Mouse (Mus musculus): ENCODE data around the gene Ndufv3. TPM values are rescaled to one million over a fixed set of nuclear protein-coding genes. Genes with fewer than 3 reads are reported as not detected.
A peak's percentile ranks its signal among the peaks of the same experiment; 100 is the strongest.

Ndufv3 gene
- polyA plus RNA-seq (2015; fragmentation: Nextera tagmentation; extraction: Ambion mirVana): 435 and 492 TPM in 2 replicates

GRCm38 (mm10) chr17:31519946-31520838 is at the start of gene Ndufv3, which contains the start of gene Wdr4:
TSS of gene Ndufv3 (plus strand) at chr17:31520115.
TSS of gene Wdr4 (minus strand) at chr17:31519980.
- H3K9me3 ChIP-seq (replicated peaks): no peaks in the 10 kb centered on the region
- H3K27me3 ChIP-seq (replicated peaks): no peaks in the 10 kb centered on the region
- peaks cover 37% of the 10 kb centered on the region for H3K4me1 ChIP-seq
- H3K36me3 ChIP-seq: peaks cover 15% of the 10 kb centered on the region
- H3K4me2 ChIP-seq: peak within 1 kb of the TSS; percentile 68
- peak within 1 kb of the TSS; percentile 57 for H3K4me3 ChIP-seq (replicated peaks)
- peak; percentile 98 for ATAC-seq (ENCODE audit: low FRiP score)
- WGBS: under 1% methylated on average over 42 of the region's 45 CpGs
- peak within 1 kb of the TSS; percentile 78 for H3K27ac ChIP-seq (replicated peaks)
- H3K9ac ChIP-seq (replicated peaks): peak within 1 kb of the TSS; percentile 50

- Histone ChIP-seq H3K9me3 (replicated peaks) (no peaks in the 10 kb centered on the region), H3K4me3 (replicated peaks) (no peak overlapping the region), H3K4me1 (peaks cover 13% of the 10 kb centered on the region), H3K9ac (replicated peaks) (no peak overlapping the region), H3K4me2 (no peak overlapping the region), H3K36me3 (peaks cover 54% of the 10 kb centered on the region), H3K27me3 (replicated peaks) (no peaks in the 10 kb centered on the region), H3K27ac (replicated peaks) (no peak overlapping the region)
- peak; percentile 68 for ATAC-seq (ENCODE audit: low FRiP score)
- 40% methylated on average over 5 of the region's 5 CpGs for WGBS
These were observed 49.0 kb upstream of the Ndufv3 start for GRCm38 (mm10) chr17:31470766-31471418.

- peaks cover 13% of the 10 kb centered on the region for H3K4me1 ChIP-seq
- no peaks in the 10 kb centered on the region for H3K27me3 ChIP-seq (replicated peaks)
- 0 out of 2 replicates have a peak overlapping the region, but pooled peaks have one; percentile 18 for H3K27ac ChIP-seq (replicated peaks)
- no peak overlapping the region for H3K4me3 ChIP-seq (replicated peaks)
- H3K36me3 ChIP-seq: peaks cover 29% of the 10 kb centered on the region
- ATAC-seq (ENCODE audit: low FRiP score): no peak
- WGBS: 83% methylated on average over 6 of the region's 6 CpGs
- H3K9ac ChIP-seq (replicated peaks): no peak overlapping the region
- H3K9me3 ChIP-seq (replicated peaks): no peaks in the 10 kb centered on the region
- no peak overlapping the region for H3K4me2 ChIP-seq
These were observed 45.5 kb upstream of the Ndufv3 start for GRCm38 (mm10) chr17:31474388-31474787.

GRCm38 (mm10) chr17:31478606-31479005 is 41.3 kb upstream of the Ndufv3 start:
- no peak overlapping the region for H3K27ac ChIP-seq (replicated peaks)
- H3K36me3 ChIP-seq: peaks cover 15% of the 10 kb centered on the region
- no peak for ATAC-seq (ENCODE audit: low FRiP score)
- 71% methylated on average over 7 of the region's 7 CpGs for WGBS
- H3K9ac ChIP-seq (replicated peaks): no peak overlapping the region
- H3K4me1 ChIP-seq: no peaks in the 10 kb centered on the region
- H3K4me3 ChIP-seq (replicated peaks): no peak overlapping the region
- no peaks in the 10 kb centered on the region for H3K9me3 ChIP-seq (replicated peaks)
- H3K27me3 ChIP-seq (replicated peaks): no peaks in the 10 kb centered on the region
- no peak overlapping the region for H3K4me2 ChIP-seq

- H3K4me1 ChIP-seq: no peaks in the 10 kb centered on the region
- ATAC-seq (ENCODE audit: low FRiP score): no peak
- no peaks in the 10 kb centered on the region for H3K9me3 ChIP-seq (replicated peaks)
- no peak overlapping the region for H3K9ac ChIP-seq (replicated peaks)
- H3K4me3 ChIP-seq (replicated peaks): no peak overlapping the region
- no peak overlapping the region for H3K27ac ChIP-seq (replicated peaks)
- H3K4me2 ChIP-seq: no peak overlapping the region
- H3K27me3 ChIP-seq (replicated peaks): no peaks in the 10 kb centered on the region
- peaks cover 8% of the 10 kb centered on the region for H3K36me3 ChIP-seq
- 60% methylated on average over 11 of the region's 11 CpGs for WGBS
These were observed 40.6 kb upstream of the Ndufv3 start for GRCm38 (mm10) chr17:31479108-31479844.

- Histone ChIP-seq H3K27ac (replicated peaks) (peak overlapping the region; percentile 54), H3K4me1 (peaks cover 13% of the 10 kb centered on the region), H3K36me3 (no peaks in the 10 kb centered on the region), H3K9me3 (replicated peaks) (no peaks in the 10 kb centered on the region), H3K4me3 (replicated peaks) (no peak overlapping the region), H3K9ac (replicated peaks) (no peak overlapping the region), H3K4me2 (no peak overlapping the region), H3K27me3 (replicated peaks) (no peaks in the 10 kb centered on the region)
- no peak for ATAC-seq (ENCODE audit: low FRiP score)
- WGBS: 47% methylated on average over 10 of the region's 10 CpGs
These were observed 33.2 kb upstream of the Ndufv3 start for GRCm38 (mm10) chr17:31486616-31487198.

- H3K27me3 ChIP-seq (replicated peaks): no peaks in the 10 kb centered on the region
- no peak for ATAC-seq (ENCODE audit: low FRiP score)
- WGBS: 23% methylated on average over 6 of the region's 6 CpGs
These were observed 32.4 kb upstream of the Ndufv3 start for GRCm38 (mm10) chr17:31487433-31488060.

GRCm38 (mm10) chr17:31491355-31491754 is 28.6 kb upstream of the Ndufv3 start:
- Histone ChIP-seq H3K4me3 (replicated peaks) (no peak overlapping the region), H3K36me3 (peaks cover 17% of the 10 kb centered on the region), H3K27me3 (replicated peaks) (no peaks in the 10 kb centered on the region), H3K27ac (replicated peaks) (no peak overlapping the region), H3K4me1 (peaks cover 13% of the 10 kb centered on the region), H3K9ac (replicated peaks) (no peak overlapping the region), H3K4me2 (no peak overlapping the region), H3K9me3 (replicated peaks) (no peaks in the 10 kb centered on the region)
- ATAC-seq (ENCODE audit: low FRiP score): no peak

More at GRCm38 (mm10) chr17:31487433-31488060, 32.4 kb upstream of the Ndufv3 start:
- H3K9ac ChIP-seq (replicated peaks): no peak overlapping the region
- H3K36me3 ChIP-seq: no peaks in the 10 kb centered on the region
- H3K27ac ChIP-seq (replicated peaks): no peak overlapping the region; the same call in 1 of the 2 replicates
- no peak overlapping the region for H3K4me2 ChIP-seq
- peaks cover 13% of the 10 kb centered on the region for H3K4me1 ChIP-seq
- H3K4me3 ChIP-seq (replicated peaks): no peak overlapping the region
- H3K9me3 ChIP-seq (replicated peaks): no peaks in the 10 kb centered on the region

- WGBS: 0% methylated on average over 2 of the region's 2 CpGs
- ATAC-seq (ENCODE audit: low FRiP score): peak; percentile 75
- 0 out of 2 replicates have a peak overlapping the region, but pooled peaks have one; percentile 28 for H3K27ac ChIP-seq (replicated peaks)
- peaks cover 3% of the 10 kb centered on the region for H3K4me1 ChIP-seq
- H3K4me3 ChIP-seq (replicated peaks): no peak overlapping the region
- no peaks in the 10 kb centered on the region for H3K9me3 ChIP-seq (replicated peaks)
- no peak overlapping the region for H3K9ac ChIP-seq (replicated peaks)
- H3K27me3 ChIP-seq (replicated peaks): no peaks in the 10 kb centered on the region
- no peak overlapping the region for H3K4me2 ChIP-seq
- peaks cover 26% of the 10 kb centered on the region for H3K36me3 ChIP-seq
These were observed 27.5 kb upstream of the Ndufv3 start for GRCm38 (mm10) chr17:31492416-31492815.

GRCm38 (mm10) chr17:31494989-31495388 is 24.9 kb upstream of the Ndufv3 start:
- H3K9me3 ChIP-seq (replicated peaks): no peaks in the 10 kb centered on the region
- no peaks in the 10 kb centered on the region; the same call in 1 of the 2 replicates for H3K4me1 ChIP-seq
- no peak overlapping the region for H3K27ac ChIP-seq (replicated peaks)
- no peaks in the 10 kb centered on the region for H3K27me3 ChIP-seq (replicated peaks)
- H3K4me3 ChIP-seq (replicated peaks): no peak overlapping the region
- no peak overlapping the region for H3K9ac ChIP-seq (replicated peaks)
- peaks cover 52% of the 10 kb centered on the region for H3K36me3 ChIP-seq
- no peak for ATAC-seq (ENCODE audit: low FRiP score)
- WGBS: 95% methylated on average over 1 of the region's 1 CpGs
- no peak overlapping the region for H3K4me2 ChIP-seq

GRCm38 (mm10) chr17:31497726-31498125 is 22.2 kb upstream of the Ndufv3 start:
- Histone ChIP-seq H3K4me2 (no peak overlapping the region), H3K9me3 (replicated peaks) (no peaks in the 10 kb centered on the region), H3K9ac (replicated peaks) (no peak overlapping the region), H3K27me3 (replicated peaks) (no peaks in the 10 kb centered on the region), H3K4me1 (no peaks in the 10 kb centered on the region), H3K36me3 (peaks cover 76% of the 10 kb centered on the region), H3K27ac (replicated peaks) (no peak overlapping the region), H3K4me3 (replicated peaks) (no peak overlapping the region)
- 91% methylated on average over 6 of the region's 6 CpGs for WGBS
- ATAC-seq (ENCODE audit: low FRiP score): no peak

Measured in neural tube, embryonic 15.5 days (tissue).